Mouse (Mus musculus) cerebellum, postnatal 25 days (tissue): ENCODE results near the gene Coq9.

Source experiments
- DNase-seq, 2 experiments: peaks; one replicate each; pipeline ENCODE4 v3.0.0; 2021; ENCODE audit warnings: mixed read lengths in 2 of 2

Coq9 gene

GRCm38 (mm10) chr8:94871108-94871894, 33.2 kb downstream of the Coq9 start:
- peak in 1 of 2 experiments; percentile 74 for DNase-seq

- DNase-seq: no peak
These were observed 34.0 kb downstream of the Coq9 start for GRCm38 (mm10) chr8:94872156-94872555.

GRCm38 (mm10) chr8:94872576-94872975, 34.5 kb downstream of the Coq9 start:
- no peak for DNase-seq

GRCm38 (mm10) chr8:94874358-94874757, 36.2 kb downstream of the Coq9 start:
- peak; percentile 66 to 80 for DNase-seq

GRCm38 (mm10) chr8:94875096-94875870, 37.2 kb downstream of the Coq9 start:
- no peak for DNase-seq

- no peak for DNase-seq
These were observed 37.7 kb downstream of the Coq9 start for GRCm38 (mm10) chr8:94875871-94876150.

- peak; percentile 74 to 87 for DNase-seq
These were observed 38.1 kb downstream of the Coq9 start, which contains the start of gene Dok4 for GRCm38 (mm10) chr8:94876197-94876730. TSS of gene Dok4 (minus strand) at chr8:94876330.

- no peak for DNase-seq
These were observed 38.7 kb downstream of the Coq9 start for GRCm38 (mm10) chr8:94876820-94877219.

GRCm38 (mm10) chr8:94880742-94881141, 42.6 kb downstream of the Coq9 start:
- DNase-seq: no peak

- no peak for DNase-seq
These were observed 50.4 kb downstream of the Coq9 start for GRCm38 (mm10) chr8:94888383-94889036.

- no peak for DNase-seq
These were observed 54.8 kb downstream of the Coq9 start for GRCm38 (mm10) chr8:94892917-94893316.

- DNase-seq: no peak
These were observed 61.1 kb downstream of the Coq9 start for GRCm38 (mm10) chr8:94899262-94899661.

GRCm38 (mm10) chr8:94900617-94901016, 62.5 kb downstream of the Coq9 start:
- DNase-seq: no peak

GRCm38 (mm10) chr8:94901031-94901430, 62.9 kb downstream of the Coq9 start:
- DNase-seq: no peak

- DNase-seq: no peak
These were observed 65.6 kb downstream of the Coq9 start for GRCm38 (mm10) chr8:94903709-94904108.
